Mouse (Mus musculus) cortical plate, adult 2 months (tissue): ENCODE data around the gene Pf4.

Source experiments
- CTCF ChIP-seq: fragments of 200-500 bp; IDR thresholded peaks from 2 replicates; pipeline ENCODE4 v1.5.1; 2011; ENCODE audit warnings: mild to moderate bottlenecking, control low read depth, low read length; ENCODE audit not compliant: insufficient read depth; ENCODE audit errors: extremely low read depth
- POLR2A ChIP-seq: fragments of 200-500 bp; IDR thresholded peaks from 2 replicates; pipeline ENCODE4 v1.6.1; 2011; ENCODE audit warnings: mild to moderate bottlenecking, low read length, control low read depth; ENCODE audit not compliant: insufficient read depth; ENCODE audit errors: extremely low read depth

GRCm38 (mm10) chr5:90777621-90778020, 5.4 kb downstream of the Pf4 start:
- TF ChIP-seq CTCF (no peak), POLR2A (no peak)
